Mouse (Mus musculus) neural tube, embryonic 13.5 days (tissue): Measurements from ENCODE around the gene Bhlhe41. TPM values are rescaled to one million over a fixed set of nuclear protein-coding genes. Genes with fewer than 3 reads are reported as not detected.

Source experiments
- ATAC-seq: fragments of 200-750 bp; cut with Nextera tagmentation; 2 replicates; pipeline ENCODE4 v1.8.0; 2017; ENCODE audit warnings: low read depth, mild to moderate bottlenecking, moderate TSS enrichment, moderate library complexity
- H3K27ac ChIP-seq: fragments of 300-500 bp; sonication (generic); replicated peaks from 2 replicates; pipeline ENCODE4 v1.5.1; 2015; ENCODE audit warnings: moderate library complexity, mild to moderate bottlenecking, inconsistent platforms
- H3K27me3 ChIP-seq: fragments of 300-500 bp; sonication (generic); 2 replicates; pipeline ENCODE4 v1.6.1; 2015; ENCODE audit warnings: mild to moderate bottlenecking, inconsistent platforms
- H3K36me3 ChIP-seq: fragments of 300-500 bp; sonication (generic); 2 replicates; pipeline ENCODE4 v1.6.1; 2015; ENCODE audit warnings: mild to moderate bottlenecking, inconsistent platforms
- H3K4me1 ChIP-seq: fragments of 300-500 bp; sonication (generic); replicated peaks from 2 replicates; pipeline ENCODE4 v1.6.1; 2015; ENCODE audit warnings: inconsistent platforms
- H3K4me2 ChIP-seq: fragments of 300-500 bp; sonication (generic); 2 replicates; pipeline ENCODE4 v1.6.1; 2015; ENCODE audit warnings: inconsistent platforms, mild to moderate bottlenecking, moderate library complexity
- H3K4me3 ChIP-seq: fragments of 300-500 bp; sonication (generic); 2 replicates; pipeline ENCODE4 v1.5.1; 2015; ENCODE audit warnings: mild to moderate bottlenecking, inconsistent platforms
- H3K9ac ChIP-seq: fragments of 300-500 bp; sonication (generic); 2 replicates; pipeline ENCODE4 v1.6.1; 2015; ENCODE audit warnings: moderate library complexity, mild to moderate bottlenecking, inconsistent platforms
- H3K9me3 ChIP-seq: fragments of 300-500 bp; sonication (generic); 2 replicates; pipeline ENCODE4 v1.6.1; 2016; ENCODE audit warnings: inconsistent platforms
- WGBS: fragments of 180-500 bp; shearing (Covaris S2); methylation state at CpG from one replicate; pipeline ENCODE4 v1.1.7; 2015; 5-methylcytosine and 5-hydroxymethylcytosine counted together
- polyA plus RNA-seq: library from polyadenylated mRNA; unstranded; fragments of >200 nt; fragmentation: Nextera tagmentation; extraction: Ambion mirVana; gene quantifications from 2 replicates; pipeline ENCODE4 v1.2.1, GENCODE M21; 2015

Bhlhe41 gene
- polyA plus RNA-seq, 1 experiment from 2014 or later: 3.3 TPM

- no peak for ATAC-seq
- no peak overlapping the region for H3K9ac ChIP-seq
- no peak overlapping the region for H3K4me2 ChIP-seq
- H3K9me3 ChIP-seq: no peaks in the 10 kb centered on the region
- H3K27me3 ChIP-seq: no peaks in the 10 kb centered on the region
- H3K4me3 ChIP-seq: no peak overlapping the region
- 83% methylated on average over 16 of the region's 16 CpGs for WGBS
- no peaks in the 10 kb centered on the region for H3K4me1 ChIP-seq
- no peak overlapping the region for H3K27ac ChIP-seq
- no peaks in the 10 kb centered on the region for H3K36me3 ChIP-seq
Observed at GRCm38 (mm10) chr6:145829062-145829835, 36.1 kb downstream of the Bhlhe41 start.

GRCm38 (mm10) chr6:145826305-145826704, 39.1 kb downstream of the Bhlhe41 start:
- H3K9me3 ChIP-seq: no peaks in the 10 kb centered on the region
- no peak overlapping the region for H3K4me2 ChIP-seq
- H3K27ac ChIP-seq: no peak overlapping the region
- 95% methylated on average over 4 of the region's 4 CpGs for WGBS
- H3K4me3 ChIP-seq: no peak overlapping the region
- H3K9ac ChIP-seq: no peak overlapping the region
- ATAC-seq: no peak
- no peaks in the 10 kb centered on the region for H3K4me1 ChIP-seq
- no peaks in the 10 kb centered on the region for H3K27me3 ChIP-seq
- no peaks in the 10 kb centered on the region for H3K36me3 ChIP-seq

GRCm38 (mm10) chr6:145823588-145824234, 41.6 kb downstream of the Bhlhe41 start:
- no peaks in the 10 kb centered on the region for H3K27me3 ChIP-seq
- no peak overlapping the region for H3K27ac ChIP-seq
- H3K36me3 ChIP-seq: no peaks in the 10 kb centered on the region
- ATAC-seq: no peak
- H3K4me2 ChIP-seq: no peak overlapping the region
- WGBS: 69% methylated on average over 5 of the region's 5 CpGs
- H3K4me3 ChIP-seq: no peak overlapping the region
- no peak overlapping the region for H3K9ac ChIP-seq
- no peaks in the 10 kb centered on the region for H3K4me1 ChIP-seq
- H3K9me3 ChIP-seq: no peaks in the 10 kb centered on the region

- ATAC-seq: peak; percentile 56; the same call in 1 of the 2 replicates
- WGBS: 42% methylated on average over 6 of the region's 6 CpGs
- H3K9ac ChIP-seq: no peak overlapping the region
- H3K36me3 ChIP-seq: no peaks in the 10 kb centered on the region
- H3K4me3 ChIP-seq: no peak overlapping the region
- no peaks in the 10 kb centered on the region for H3K4me1 ChIP-seq
- H3K4me2 ChIP-seq: no peak overlapping the region
- H3K27ac ChIP-seq: no peak overlapping the region
- H3K9me3 ChIP-seq: no peaks in the 10 kb centered on the region
- no peaks in the 10 kb centered on the region for H3K27me3 ChIP-seq
Observed at GRCm38 (mm10) chr6:145823103-145823502, 42.3 kb downstream of the Bhlhe41 start.

- Histone ChIP-seq H3K4me3 (no peak overlapping the region), H3K9me3 (no peaks in the 10 kb centered on the region), H3K36me3 (no peaks in the 10 kb centered on the region), H3K27ac (no peak overlapping the region), H3K4me2 (no peak overlapping the region), H3K4me1 (no peaks in the 10 kb centered on the region), H3K27me3 (no peaks in the 10 kb centered on the region), H3K9ac (no peak overlapping the region)
- 72% methylated on average over 5 of the region's 5 CpGs for WGBS
- ATAC-seq: no peak
Observed at GRCm38 (mm10) chr6:145822218-145822617, 43.1 kb downstream of the Bhlhe41 start.

- 0 out of 2 replicates have a peak, but pooled peaks cover 4% of the 10 kb centered on the region for H3K4me1 ChIP-seq
- H3K27ac ChIP-seq: no peak overlapping the region
- H3K9me3 ChIP-seq: no peaks in the 10 kb centered on the region
- H3K9ac ChIP-seq: no peak overlapping the region
- no peaks in the 10 kb centered on the region for H3K27me3 ChIP-seq
- 85% methylated on average over 9 of the region's 9 CpGs for WGBS
- no peak overlapping the region for H3K4me3 ChIP-seq
- ATAC-seq: no peak
- no peak overlapping the region for H3K4me2 ChIP-seq
- no peaks in the 10 kb centered on the region for H3K36me3 ChIP-seq
Observed at GRCm38 (mm10) chr6:145819151-145819550, 46.2 kb downstream of the Bhlhe41 start.

- Histone ChIP-seq H3K36me3 (no peaks in the 10 kb centered on the region), H3K4me1 (0 out of 2 replicates have a peak, but pooled peaks cover 4% of the 10 kb centered on the region), H3K27ac (no peak overlapping the region), H3K27me3 (no peaks in the 10 kb centered on the region), H3K4me2 (no peak overlapping the region), H3K4me3 (no peak overlapping the region), H3K9ac (no peak overlapping the region), H3K9me3 (no peaks in the 10 kb centered on the region)
- no peak for ATAC-seq
- WGBS: 40% methylated on average over 15 of the region's 15 CpGs
Observed at GRCm38 (mm10) chr6:145815200-145815599, 50.2 kb downstream of the Bhlhe41 start.

- no peak overlapping the region for H3K4me3 ChIP-seq
- H3K4me1 ChIP-seq: peaks cover 9% of the 10 kb centered on the region; the same call in 1 of the 2 replicates
- no peak overlapping the region for H3K9ac ChIP-seq
- no peaks in the 10 kb centered on the region for H3K27me3 ChIP-seq
- no peaks in the 10 kb centered on the region for H3K36me3 ChIP-seq
- H3K4me2 ChIP-seq: no peak overlapping the region
- H3K9me3 ChIP-seq: no peaks in the 10 kb centered on the region
- 78% methylated on average over 1 of the region's 1 CpGs for WGBS
- no peak for ATAC-seq
- no peak overlapping the region for H3K27ac ChIP-seq
Observed at GRCm38 (mm10) chr6:145811174-145811573, 54.2 kb downstream of the Bhlhe41 start.

GRCm38 (mm10) chr6:145810015-145810414, 55.3 kb downstream of the Bhlhe41 start:
- H3K27ac ChIP-seq: no peak overlapping the region
- WGBS: 94% methylated on average over 6 of the region's 6 CpGs
- H3K36me3 ChIP-seq: no peaks in the 10 kb centered on the region
- H3K27me3 ChIP-seq: no peaks in the 10 kb centered on the region
- ATAC-seq: no peak
- H3K4me3 ChIP-seq: no peak overlapping the region
- no peak overlapping the region for H3K4me2 ChIP-seq
- H3K9me3 ChIP-seq: no peaks in the 10 kb centered on the region
- H3K9ac ChIP-seq: no peak overlapping the region
- peaks cover 5% of the 10 kb centered on the region; the same call in 1 of the 2 replicates for H3K4me1 ChIP-seq

GRCm38 (mm10) chr6:145809566-145809965, 55.8 kb downstream of the Bhlhe41 start:
- no peak for ATAC-seq
- whole genome bisulfite sequencing: 86% methylated on average over 7 of the region's 7 CpGs
- H3K4me3 ChIP-seq: no peak overlapping the region
- H3K4me2 ChIP-seq: no peak overlapping the region
- peaks cover 5% of the 10 kb centered on the region; the same call in 1 of the 2 replicates for H3K4me1 ChIP-seq
- H3K9me3 ChIP-seq: no peaks in the 10 kb centered on the region
- H3K36me3 ChIP-seq: no peaks in the 10 kb centered on the region
- no peak overlapping the region for H3K27ac ChIP-seq
- H3K27me3 ChIP-seq: no peaks in the 10 kb centered on the region
- H3K9ac ChIP-seq: no peak overlapping the region
